Mouse (Mus musculus) thymus, adult 2 months (tissue): ENCODE measurements around the gene Ccdc33.

Experiments used
- CTCF ChIP-seq: fragments of 200-500 bp; IDR thresholded peaks from 2 replicates; pipeline ENCODE4 v1.5.1; 2012; ENCODE audit warnings: mild to moderate bottlenecking, control low read depth, low read length, moderate library complexity, borderline replicate concordance; ENCODE audit not compliant: control insufficient read depth, poor library complexity, insufficient read depth; ENCODE audit errors: extremely low read depth
- POLR2A ChIP-seq: fragments of 200-500 bp; IDR thresholded peaks from 2 replicates; pipeline ENCODE4 v1.6.1; 2012; ENCODE audit warnings: mild to moderate bottlenecking, low read length, control low read depth, moderate library complexity; ENCODE audit not compliant: control insufficient read depth, poor library complexity, insufficient read depth; ENCODE audit errors: extremely low read depth

DNA sequence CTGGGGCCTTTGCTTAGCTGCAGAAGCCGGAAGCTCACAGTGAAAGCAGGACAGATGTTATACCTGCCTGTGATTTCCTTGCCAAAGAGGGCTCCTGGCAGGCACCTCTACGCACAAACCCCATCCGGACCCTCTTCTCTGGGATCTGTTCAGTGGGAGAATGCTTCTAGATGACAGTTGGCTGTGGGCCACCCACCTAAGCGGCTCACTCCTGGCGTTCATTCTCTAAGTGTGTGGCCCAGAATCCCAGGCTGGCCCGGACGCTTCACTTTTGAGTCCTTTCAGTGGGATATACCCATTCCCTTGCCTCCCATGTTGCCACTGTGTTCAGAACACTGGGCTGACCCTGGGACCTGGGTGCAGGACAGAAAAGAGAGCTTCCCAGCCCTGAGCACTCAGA is 31.8 kb downstream of the Ccdc33 start:
- TF ChIP-seq CTCF = no peak
- no peak for TF ChIP-seq POLR2A
